In the genomic region with DNA sequence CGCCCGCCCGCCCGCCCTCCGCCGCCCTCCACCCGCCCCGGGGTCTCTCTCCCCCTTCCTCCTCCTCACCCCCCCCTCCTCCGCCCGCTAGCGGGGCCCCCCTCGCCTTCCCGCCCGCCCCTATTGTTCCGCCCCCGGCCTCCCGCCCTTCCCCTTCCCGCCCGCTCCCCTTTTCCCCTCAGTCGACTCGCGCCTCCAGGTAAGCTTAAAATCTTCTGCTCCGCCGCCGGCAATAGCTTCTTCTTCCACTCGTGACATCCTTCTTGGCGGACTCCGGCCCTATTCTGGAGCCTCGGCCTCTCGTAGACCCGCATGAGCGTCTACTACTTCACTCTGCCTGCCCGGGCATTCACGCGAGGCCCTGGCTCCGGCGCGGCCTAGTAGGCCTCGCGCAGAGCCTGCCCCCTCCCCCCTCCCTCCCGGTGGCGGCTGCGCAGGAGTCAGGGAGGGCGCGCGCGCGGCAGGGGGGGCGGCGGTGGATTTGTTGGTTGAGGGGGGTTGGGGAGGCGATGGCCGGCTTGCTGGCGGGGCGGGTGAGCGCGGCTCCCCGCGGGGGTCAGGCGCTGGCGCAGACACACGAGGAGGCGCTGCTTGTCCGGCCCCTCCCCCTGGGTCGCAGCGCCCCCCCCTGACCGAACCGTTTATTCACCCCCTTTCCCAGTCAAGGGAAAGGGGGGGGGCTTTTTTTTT, we compare ENCODE assay signal across 8 mouse cellular contexts. TPM values are rescaled to one million over a fixed set of nuclear protein-coding genes. Genes with fewer than 3 reads are reported as not detected.
DNase-seq lines count a peak whose midpoint lies in the region; ATAC-seq and TF ChIP-seq lines count a peak whose summit lies in the region.

No protein-coding gene starts in this region.

- peaks cover 12% of the 10 kb centered on the region for H3K36me3 ChIP-seq in hindbrain, embryonic 16.5 days (ENCODE audit: control insufficient read depth, insufficient read depth, low read length)

- DNase-seq in Patski (ENCODE audit: low read depth, low spot score), result peak; percentile 33
- DNase-seq in cerebellum, postnatal 36 days, result peak; percentile 81 to 89
- peak; percentile 81 for DNase-seq in gastrocnemius, adult 18-20 months (ENCODE audit: low spot score)
- peak; percentile 60 to 72 for DNase-seq in left cerebral cortex, adult 18-20 months (ENCODE audit: low spot score in 2 of 2)
- peak; percentile 84 for DNase-seq in lung, postnatal 36 days
- peak; percentile 84 for DNase-seq in retina, embryonic 14.5 days (ENCODE audit: low spot score)
- DNase-seq in thymus, postnatal 25 days, result peak; percentile 86

- under 1% methylated on average over 34 of the region's 67 CpGs for WGBS in hindbrain, embryonic 16.5 days

- in situ Hi-C loops in Patski (cut with MboI; ENCODE audit: low pct_unique_long_range_greater_than_20kb), result no loop called here

- peak overlapping the region; percentile 76 for H3K4me3 ChIP-seq in hindbrain, embryonic 16.5 days (ENCODE audit: low read length)

- POLR2A ChIA-PET in Patski (lab: Charles Lee), result interaction anchor here (0.6 to 1.2 kb wide), 5 partner anchors 11 to 383 kb away, joined by 3 to 7 read pairs (median 4); no protein-coding TSS in a partner anchor

- H3K27me3 ChIP-seq in Patski, result no peaks in the 10 kb centered on the region
- no peaks in the 10 kb centered on the region for H3K27me3 ChIP-seq in hindbrain, embryonic 16.5 days (replicated peaks; ENCODE audit: control insufficient read depth, insufficient read depth, low read length)

- H3K9me3 ChIP-seq in hindbrain, embryonic 16.5 days (ENCODE audit: control insufficient read depth, low read length), result no peaks in the 10 kb centered on the region

- H3K9ac ChIP-seq in hindbrain, embryonic 16.5 days (ENCODE audit: low read depth, low read length), result peak overlapping the region; percentile 86

- H3K4me1 ChIP-seq in hindbrain, embryonic 16.5 days (ENCODE audit: control insufficient read depth, insufficient read depth, low read depth, low read length), result peaks cover 13% of the 10 kb centered on the region

- peak overlapping the region; percentile 98 for H3K27ac ChIP-seq in hindbrain, embryonic 16.5 days (ENCODE audit: low read depth, low read length)

- peak; percentile 84 for TF ChIP-seq CTCF in Patski (IDR thresholded peaks at IDR 0.05)

- peak overlapping the region; percentile 73 for H3K4me2 ChIP-seq in hindbrain, embryonic 16.5 days (ENCODE audit: low read length)

- CTCF ChIA-PET in Patski (lab: Charles Lee), result interaction anchor here (1.1 to 2.2 kb wide), 4 partner anchors 9 to 54 kb away, joined by 3 to 9 read pairs (median 4); a partner anchor contains a TSS

- peak; percentile 45 for ATAC-seq in Patski
- peak; percentile 73 for ATAC-seq in hindbrain, embryonic 16.5 days

RNA-seq across cellular contexts. Expression of a gene that starts 0.4 kb away (rescaled TPM):
- polyA plus RNA-seq in Patski (2021), result 801 TPM
- 100 to 1,000 TPM; 403 to 410 TPM for total RNA-seq in gastrocnemius, adult 18-20 months (2021)
- 120 TPM in 2 replicates for polyA plus RNA-seq in hindbrain, embryonic 16.5 days (2015; fragmentation: Nextera tagmentation; extraction: Ambion mirVana)
- 100 to 1,000 TPM; 499 to 503 TPM for total RNA-seq in left cerebral cortex, adult 18-20 months (2021)

RNA-seq across cellular contexts. Expression of a gene that starts 11.9 kb away (rescaled TPM):
- 167 TPM for polyA plus RNA-seq in Patski (2021)
- 10 to 100 TPM; 20.4 to 23.2 TPM for total RNA-seq in gastrocnemius, adult 18-20 months (2021)
- polyA plus RNA-seq in hindbrain, embryonic 16.5 days (2015; fragmentation: Nextera tagmentation; extraction: Ambion mirVana), result 83.3 and 98.7 TPM in 2 replicates
- total RNA-seq in left cerebral cortex, adult 18-20 months (2021), result 10 to 100 TPM; 55.0 to 57.5 TPM

RNA-seq across cellular contexts. Expression of a gene that starts 25.6 kb away (rescaled TPM):
- not detected for polyA plus RNA-seq in Patski (2021)
- 10 to 100 TPM; 11.1 to 17.7 TPM for total RNA-seq in gastrocnemius, adult 18-20 months (2021)
- 0.10 and 0.30 TPM in 2 replicates for polyA plus RNA-seq in hindbrain, embryonic 16.5 days (2015; fragmentation: Nextera tagmentation; extraction: Ambion mirVana)
- 1 to 10 TPM; 1.7 to 2.1 TPM for total RNA-seq in left cerebral cortex, adult 18-20 months (2021)

RNA-seq across cellular contexts. Expression of a gene that starts 32.8 kb away (rescaled TPM):
- polyA plus RNA-seq in Patski (2021), result 3.6 TPM
- total RNA-seq in gastrocnemius, adult 18-20 months (2021), result not detected
- polyA plus RNA-seq in hindbrain, embryonic 16.5 days (2015; fragmentation: Nextera tagmentation; extraction: Ambion mirVana), result 8.1 and 21.8 TPM in 2 replicates
- not detected for total RNA-seq in left cerebral cortex, adult 18-20 months (2021)

RNA-seq across cellular contexts. Expression of a gene that starts 46.1 kb away (rescaled TPM):
- polyA plus RNA-seq in Patski (2021), result 41.5 TPM
- total RNA-seq in gastrocnemius, adult 18-20 months (2021), result 1 to 10 TPM in 1 of 2 experiments, under 1 TPM in 1; 0.82 to 1.5 TPM
- 55.7 and 62.4 TPM in 2 replicates for polyA plus RNA-seq in hindbrain, embryonic 16.5 days (2015; fragmentation: Nextera tagmentation; extraction: Ambion mirVana)
- total RNA-seq in left cerebral cortex, adult 18-20 months (2021), result 10 to 100 TPM; 94.3 to 97.3 TPM

Comparison
In these comparisons a context has a peak if more than half of its experiments do, and no peak if none do; other contexts are left out.
1. Peak in every context shown above with its lines: DNase-seq, ATAC-seq, H3K4me3 ChIP-seq and H3K27ac ChIP-seq.
2. DNase-seq: peak in every context shown above with its lines; median percentile 86 in thymus, postnatal 25 days; 85 in cerebellum, postnatal 36 days; 84 in lung, postnatal 36 days; 84 in retina, embryonic 14.5 days; 81 in gastrocnemius, adult 18-20 months; 66 in left cerebral cortex, adult 18-20 months; 33 in Patski.